Mouse (Mus musculus): ENCODE data around the gene Fgfr2. TPM values are rescaled to one million over a fixed set of nuclear protein-coding genes. Genes with fewer than 3 reads are reported as not detected.

The Fgfr2 gene
- polyA plus RNA-seq, 1 experiment: 12.0 TPM

GRCm38 (mm10) chr7:130818813-130819212 is 2304.3 kb downstream of the Fgfr2 start:
- Histone ChIP-seq H3K4me1 (ENCODE audit: control insufficient read depth, insufficient read depth, insufficient read length, low read length) (no peaks in the 10 kb centered on the region), H3K27ac (replicated peaks; ENCODE audit: low read depth, low read length) (no peak overlapping the region), H3K4me3 (ENCODE audit: insufficient read depth, low read depth, low read length) (no peak overlapping the region)

- H3K4me1 ChIP-seq (ENCODE audit: control insufficient read depth, insufficient read depth, insufficient read length, low read length): no peaks in the 10 kb centered on the region
- no peak overlapping the region for H3K4me3 ChIP-seq (ENCODE audit: insufficient read depth, low read depth, low read length)
- no peak overlapping the region for H3K27ac ChIP-seq (replicated peaks; ENCODE audit: low read depth, low read length)
Measured at GRCm38 (mm10) chr7:130816243-130816642, 2306.9 kb downstream of the Fgfr2 start.

- Histone ChIP-seq H3K27ac (replicated peaks; ENCODE audit: low read depth, low read length) (no peak overlapping the region), H3K4me1 (ENCODE audit: control insufficient read depth, insufficient read depth, insufficient read length, low read length) (no peaks in the 10 kb centered on the region), H3K4me3 (ENCODE audit: insufficient read depth, low read depth, low read length) (no peak overlapping the region)
Measured at GRCm38 (mm10) chr7:130815601-130816000, 2307.5 kb downstream of the Fgfr2 start.

DNA sequence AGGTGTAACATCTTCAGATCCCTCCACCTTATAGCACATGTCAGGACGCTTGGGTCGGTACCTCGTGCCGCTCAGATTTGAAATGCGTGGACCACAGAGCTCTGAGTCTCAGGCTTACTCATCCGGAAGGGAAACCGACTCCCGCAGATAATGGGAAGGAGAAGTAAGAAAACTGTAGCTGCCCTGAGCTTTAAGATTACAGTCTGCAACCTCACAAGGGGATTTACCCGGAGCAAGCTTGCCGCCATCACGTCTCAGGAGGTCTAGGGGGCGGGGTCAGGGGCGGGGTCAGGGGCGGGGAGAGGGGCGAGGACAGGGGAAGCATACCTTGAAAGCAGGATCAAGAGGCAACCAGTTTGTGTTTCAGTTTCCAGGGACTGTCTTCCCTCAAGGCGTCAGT is 2310.7 kb downstream of the Fgfr2 start:
- H3K4me1 ChIP-seq (ENCODE audit: control insufficient read depth, insufficient read depth, insufficient read length, low read length): no peaks in the 10 kb centered on the region
- H3K4me3 ChIP-seq (ENCODE audit: insufficient read depth, low read depth, low read length): no peak overlapping the region
- H3K27ac ChIP-seq (replicated peaks; ENCODE audit: low read depth, low read length): no peak overlapping the region

GRCm38 (mm10) chr7:130810238-130810637 is 2312.9 kb downstream of the Fgfr2 start:
- Histone ChIP-seq H3K27ac (replicated peaks; ENCODE audit: low read depth, low read length) (no peak overlapping the region), H3K4me3 (ENCODE audit: insufficient read depth, low read depth, low read length) (no peak overlapping the region), H3K4me1 (ENCODE audit: control insufficient read depth, insufficient read depth, insufficient read length, low read length) (no peaks in the 10 kb centered on the region)

GRCm38 (mm10) chr7:130808694-130809093 is 2314.5 kb downstream of the Fgfr2 start:
- Histone ChIP-seq H3K4me3 (ENCODE audit: insufficient read depth, low read depth, low read length) (no peak overlapping the region), H3K4me1 (ENCODE audit: control insufficient read depth, insufficient read depth, insufficient read length, low read length) (no peaks in the 10 kb centered on the region), H3K27ac (replicated peaks; ENCODE audit: low read depth, low read length) (no peak overlapping the region)

DNA sequence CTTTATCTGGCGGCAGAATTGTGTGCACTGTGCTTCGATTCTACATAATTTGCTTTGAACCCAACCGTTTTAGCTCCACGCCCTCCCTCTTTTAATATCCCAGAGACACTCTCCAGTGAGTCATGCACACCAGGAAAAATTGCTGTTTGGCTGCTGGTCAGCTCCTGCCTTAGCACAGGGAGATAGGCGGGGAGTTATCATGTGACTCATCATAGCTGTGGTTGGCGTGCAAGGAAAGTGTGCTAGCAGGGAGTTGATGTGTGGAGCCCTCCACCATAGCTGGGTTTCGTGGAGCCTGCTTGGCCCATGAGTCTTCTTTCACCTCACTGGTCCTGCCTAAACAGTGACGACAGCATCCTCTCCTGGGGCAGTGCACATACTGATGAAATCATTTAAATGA is 2315.4 kb downstream of the Fgfr2 start:
- H3K4me3 ChIP-seq (ENCODE audit: insufficient read depth, low read depth, low read length): no peak overlapping the region
- no peak overlapping the region for H3K27ac ChIP-seq (replicated peaks; ENCODE audit: low read depth, low read length)
- no peaks in the 10 kb centered on the region for H3K4me1 ChIP-seq (ENCODE audit: control insufficient read depth, insufficient read depth, insufficient read length, low read length)

DNA sequence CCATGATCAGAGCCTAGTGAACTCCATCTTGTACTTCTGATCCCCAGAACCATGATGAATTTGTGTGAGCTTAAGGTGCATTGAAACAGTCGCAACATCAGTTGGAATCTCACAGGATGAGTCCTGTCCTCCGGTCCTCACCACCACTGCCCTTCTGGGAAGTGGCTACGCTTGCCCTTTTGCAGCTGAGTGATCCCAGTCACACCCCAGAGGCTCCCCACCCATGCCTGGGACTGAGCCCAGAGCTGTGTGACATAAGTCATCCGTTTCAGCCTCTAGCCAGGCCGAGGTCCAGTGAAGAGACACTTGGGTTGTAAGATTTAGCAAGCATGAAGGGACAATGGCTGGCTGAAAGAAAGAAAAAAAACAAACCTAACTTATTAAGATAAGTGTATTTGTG is 2318.2 kb downstream of the Fgfr2 start:
- Histone ChIP-seq H3K27ac (replicated peaks; ENCODE audit: low read depth, low read length) (no peak overlapping the region), H3K4me1 (ENCODE audit: control insufficient read depth, insufficient read depth, insufficient read length, low read length) (no peaks in the 10 kb centered on the region), H3K4me3 (ENCODE audit: insufficient read depth, low read depth, low read length) (no peak overlapping the region)

DNA sequence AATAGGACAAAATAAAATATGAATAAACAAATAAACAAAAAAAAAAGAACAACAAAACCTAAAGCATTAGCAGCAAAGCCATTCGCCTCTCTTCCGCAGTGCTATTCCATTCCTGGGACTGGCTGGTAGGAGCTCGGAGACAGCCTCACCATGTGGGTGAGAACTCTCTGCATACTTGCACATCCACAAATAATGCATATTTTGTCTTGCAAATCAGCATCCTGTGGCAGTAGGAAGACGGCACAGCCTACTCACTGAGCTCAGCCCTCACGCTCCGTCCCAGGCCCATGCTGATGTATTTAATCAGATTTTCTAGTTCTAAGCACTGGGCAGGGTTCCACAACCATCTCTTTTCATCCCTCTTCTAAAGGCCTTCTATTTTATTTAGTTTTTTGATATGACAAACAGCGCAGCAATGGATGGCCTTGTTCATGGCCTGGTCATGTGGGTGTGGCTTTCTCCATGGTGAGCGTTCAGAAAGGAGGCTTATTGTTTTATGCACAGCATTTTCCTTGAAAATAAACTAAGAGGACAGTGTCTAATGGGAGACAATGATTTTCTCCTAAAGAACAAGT is 2319.8 kb downstream of the Fgfr2 start:
- no peaks in the 10 kb centered on the region for H3K4me1 ChIP-seq (ENCODE audit: control insufficient read depth, insufficient read depth, insufficient read length, low read length)
- H3K27ac ChIP-seq (replicated peaks; ENCODE audit: low read depth, low read length): no peak overlapping the region
- H3K4me3 ChIP-seq (ENCODE audit: insufficient read depth, low read depth, low read length): no peak overlapping the region

GRCm38 (mm10) chr7:130801811-130802210 is 2321.3 kb downstream of the Fgfr2 start:
- Histone ChIP-seq H3K4me1 (ENCODE audit: control insufficient read depth, insufficient read depth, insufficient read length, low read length) (no peaks in the 10 kb centered on the region), H3K27ac (replicated peaks; ENCODE audit: low read depth, low read length) (no peak overlapping the region), H3K4me3 (ENCODE audit: insufficient read depth, low read depth, low read length) (no peak overlapping the region)

DNA sequence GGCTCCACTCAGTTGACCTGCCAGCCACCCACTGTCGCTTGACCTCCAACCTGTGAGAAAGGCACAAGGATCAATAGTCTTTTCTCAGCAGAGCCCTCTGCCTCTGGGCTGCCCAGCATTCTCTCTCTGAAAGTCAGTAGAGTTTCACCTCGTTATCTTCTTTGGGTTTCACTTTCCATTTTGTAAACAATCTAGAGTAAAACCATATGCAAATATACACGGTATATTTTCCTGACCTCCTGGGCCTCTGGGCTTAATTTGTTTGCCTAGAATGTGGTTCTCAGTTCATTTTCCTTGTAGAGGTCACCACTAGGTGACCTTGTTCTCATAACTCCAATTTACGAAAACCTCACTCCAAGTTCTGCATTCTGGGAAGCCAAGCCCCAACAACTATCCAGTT is 2322.5 kb downstream of the Fgfr2 start:
- Histone ChIP-seq H3K4me1 (ENCODE audit: control insufficient read depth, insufficient read depth, insufficient read length, low read length) (no peaks in the 10 kb centered on the region), H3K27ac (replicated peaks; ENCODE audit: low read depth, low read length) (no peak overlapping the region), H3K4me3 (ENCODE audit: insufficient read depth, low read depth, low read length) (no peak overlapping the region)

DNA sequence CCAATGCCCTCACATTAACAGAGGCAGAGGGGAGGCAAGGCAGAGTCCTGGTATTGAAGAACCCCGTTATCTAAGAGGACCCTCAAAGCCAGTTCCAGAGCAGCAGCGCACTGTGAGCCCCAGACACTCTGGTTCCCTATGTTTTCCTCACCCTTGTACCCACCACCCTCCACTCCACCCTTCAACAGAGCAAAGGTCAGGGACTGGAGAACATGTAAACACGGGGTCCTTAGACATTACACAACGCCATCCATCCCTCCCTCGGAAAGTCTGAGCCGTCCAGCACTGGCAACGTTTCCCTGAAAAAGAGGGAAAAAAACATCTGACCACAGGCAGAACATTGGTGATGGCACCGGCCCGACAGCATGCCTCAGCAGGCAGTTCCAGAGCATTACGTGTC is 2323.7 kb downstream of the Fgfr2 start:
- H3K4me1 ChIP-seq (ENCODE audit: control insufficient read depth, insufficient read depth, insufficient read length, low read length): no peaks in the 10 kb centered on the region
- H3K27ac ChIP-seq (replicated peaks; ENCODE audit: low read depth, low read length): no peak overlapping the region
- H3K4me3 ChIP-seq (ENCODE audit: insufficient read depth, low read depth, low read length): no peak overlapping the region

- H3K27ac ChIP-seq (replicated peaks; ENCODE audit: low read depth, low read length): no peak overlapping the region
- H3K4me1 ChIP-seq (ENCODE audit: control insufficient read depth, insufficient read depth, insufficient read length, low read length): no peaks in the 10 kb centered on the region
- H3K4me3 ChIP-seq (ENCODE audit: insufficient read depth, low read depth, low read length): no peak overlapping the region
Measured at GRCm38 (mm10) chr7:130797524-130797923, 2325.6 kb downstream of the Fgfr2 start.

DNA sequence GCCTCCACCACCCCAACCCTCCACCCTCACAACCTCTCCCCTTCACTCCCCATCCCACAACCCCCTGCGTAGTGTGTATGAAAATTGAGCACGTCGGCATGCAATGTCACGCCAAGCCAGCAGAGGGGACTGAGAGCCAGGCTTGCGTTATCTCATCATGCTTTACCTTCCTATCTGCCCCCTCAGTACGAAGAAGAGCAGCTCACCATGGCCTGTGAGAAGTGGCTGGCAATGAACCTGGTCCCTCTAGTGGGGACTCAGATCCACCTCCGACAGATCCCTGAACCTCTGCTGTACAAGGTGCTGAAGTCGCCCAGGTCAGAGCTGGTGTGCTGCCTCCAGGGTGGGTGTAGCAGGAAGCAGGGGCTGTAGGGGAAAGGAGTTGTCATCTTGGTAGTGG is 2326.4 kb downstream of the Fgfr2 start:
- H3K27ac ChIP-seq (replicated peaks; ENCODE audit: low read depth, low read length): no peak overlapping the region
- no peak overlapping the region for H3K4me3 ChIP-seq (ENCODE audit: insufficient read depth, low read depth, low read length)
- no peaks in the 10 kb centered on the region for H3K4me1 ChIP-seq (ENCODE audit: control insufficient read depth, insufficient read depth, insufficient read length, low read length)

GRCm38 (mm10) chr7:130793671-130794070 is 2329.5 kb downstream of the Fgfr2 start:
- H3K4me3 ChIP-seq (ENCODE audit: insufficient read depth, low read depth, low read length): no peak overlapping the region
- no peak overlapping the region for H3K27ac ChIP-seq (replicated peaks; ENCODE audit: low read depth, low read length)
- H3K4me1 ChIP-seq (ENCODE audit: control insufficient read depth, insufficient read depth, insufficient read length, low read length): no peaks in the 10 kb centered on the region

- no peak overlapping the region for H3K4me3 ChIP-seq (ENCODE audit: insufficient read depth, low read depth, low read length)
- H3K27ac ChIP-seq (replicated peaks; ENCODE audit: low read depth, low read length): no peak overlapping the region
- no peaks in the 10 kb centered on the region for H3K4me1 ChIP-seq (ENCODE audit: control insufficient read depth, insufficient read depth, insufficient read length, low read length)
Measured at GRCm38 (mm10) chr7:130789456-130789855, 2333.7 kb downstream of the Fgfr2 start.

- H3K4me1 ChIP-seq (ENCODE audit: control insufficient read depth, insufficient read depth, insufficient read length, low read length): no peaks in the 10 kb centered on the region
- H3K4me3 ChIP-seq (ENCODE audit: insufficient read depth, low read depth, low read length): no peak overlapping the region
Measured at GRCm38 (mm10) chr7:130788950-130789349, 2334.2 kb downstream of the Fgfr2 start.

More at GRCm38 (mm10) chr7:130788950-130789349, 2334.2 kb downstream of the Fgfr2 start:
- no peak overlapping the region for H3K27ac ChIP-seq (replicated peaks; ENCODE audit: low read depth, low read length)
